Mouse (Mus musculus): ENCODE results near the gene S100a7a. TPM values are rescaled to one million over a fixed set of nuclear protein-coding genes. Genes with fewer than 3 reads are reported as not detected.

Gene S100a7a
- polyA plus RNA-seq, 1 experiment from 2014 or later, result not detected

- Histone ChIP-seq H3K4me3 (ENCODE audit: low read depth, low read length) (no peak overlapping the region), H3K4me2 (no peak overlapping the region)
- ATAC-seq (replicated peaks; ENCODE audit: low FRiP score), result no peak
These were observed 15.1 kb upstream of the S100a7a start for GRCm38 (mm10) chr3:90638511-90639275.

DNA sequence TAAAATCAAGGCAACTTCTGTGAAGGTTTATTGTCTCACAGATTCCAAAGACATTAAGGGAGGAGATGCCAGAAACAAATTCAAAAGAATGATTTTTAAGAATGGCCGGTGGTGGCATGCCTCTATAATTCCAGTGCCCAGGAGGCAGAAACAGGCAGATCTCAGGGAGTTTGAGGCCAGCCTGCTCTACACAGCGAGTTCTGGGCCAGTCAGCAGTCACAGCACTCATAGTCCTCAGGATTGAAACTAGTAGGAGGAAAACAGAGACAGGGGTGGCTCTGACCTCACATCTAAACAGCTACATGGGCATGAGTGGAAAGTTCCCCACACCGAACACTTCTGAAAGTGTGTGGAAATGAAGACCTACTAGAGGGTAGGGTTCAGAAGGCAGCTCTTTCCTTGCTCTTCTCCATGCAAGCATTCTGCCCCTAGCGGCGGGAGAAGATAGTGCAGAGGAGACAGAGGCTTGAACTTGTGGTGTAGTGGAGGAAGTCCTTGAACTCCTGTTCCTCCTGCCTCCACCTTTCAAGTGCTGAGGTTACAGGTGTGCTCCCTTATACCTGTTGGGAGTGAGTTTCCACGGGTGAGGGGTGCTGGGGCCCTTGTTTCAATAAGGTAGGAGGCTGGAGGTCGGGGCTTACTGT is 14.2 kb upstream of the S100a7a start:
- H3K27ac ChIP-seq (ENCODE audit: low read depth, low read length), result no peak overlapping the region
- H3K9ac ChIP-seq (ENCODE audit: low read depth, low read length), result no peak overlapping the region
- no peaks in the 10 kb centered on the region for H3K9me3 ChIP-seq (ENCODE audit: control insufficient read depth, low read length)
- no peaks in the 10 kb centered on the region for H3K36me3 ChIP-seq (ENCODE audit: control insufficient read depth, insufficient read depth, low read length)
- H3K4me1 ChIP-seq (replicated peaks; ENCODE audit: control insufficient read depth, insufficient read depth, low read length), result no peaks in the 10 kb centered on the region
- ATAC-seq (replicated peaks; ENCODE audit: low FRiP score), result no peak; the same call in 1 of the 2 replicates
- no peak overlapping the region for H3K4me3 ChIP-seq (ENCODE audit: low read depth, low read length)
- no peak overlapping the region for H3K4me2 ChIP-seq
- DNase-seq (ENCODE audit: low spot score), result no peak
- 42% methylated on average over 7 of the region's 7 CpGs for WGBS
- no peaks in the 10 kb centered on the region for H3K27me3 ChIP-seq (replicated peaks; ENCODE audit: control insufficient read depth, insufficient read depth, low read length)

More at GRCm38 (mm10) chr3:90638511-90639275, 15.1 kb upstream of the S100a7a start:
- no peaks in the 10 kb centered on the region for H3K4me1 ChIP-seq (replicated peaks; ENCODE audit: control insufficient read depth, insufficient read depth, low read length)
- H3K36me3 ChIP-seq (ENCODE audit: control insufficient read depth, insufficient read depth, low read length), result no peaks in the 10 kb centered on the region
- H3K9me3 ChIP-seq (ENCODE audit: control insufficient read depth, low read length), result no peaks in the 10 kb centered on the region
- 41% methylated on average over 1 of the region's 1 CpGs for WGBS
- no peak overlapping the region for H3K27ac ChIP-seq (ENCODE audit: low read depth, low read length)
- H3K27me3 ChIP-seq (replicated peaks; ENCODE audit: control insufficient read depth, insufficient read depth, low read length), result no peaks in the 10 kb centered on the region
- DNase-seq (ENCODE audit: low spot score), result no peak
- no peak overlapping the region for H3K9ac ChIP-seq (ENCODE audit: low read depth, low read length)

DNA sequence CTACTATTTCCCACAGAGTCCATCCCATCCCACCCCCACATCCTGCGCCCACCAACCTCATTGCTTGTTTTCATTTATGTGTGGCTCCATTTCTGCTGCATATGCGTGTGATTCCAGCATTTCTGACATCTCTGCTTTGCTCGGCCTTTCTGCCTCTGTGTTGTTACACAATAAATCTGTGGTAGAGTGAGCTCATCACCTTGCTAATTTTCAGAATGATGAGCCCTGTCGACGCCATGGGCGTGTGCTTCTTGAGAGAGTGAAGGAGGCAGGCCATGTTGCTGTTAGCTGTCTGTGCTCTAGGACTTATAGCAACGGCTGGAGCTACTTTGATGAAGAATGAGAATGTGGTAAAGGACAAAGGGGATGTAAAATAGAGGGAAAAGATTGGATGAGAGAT is 12.8 kb upstream of the S100a7a start:
- ATAC-seq (replicated peaks; ENCODE audit: low FRiP score) (no peak), DNase-seq (ENCODE audit: low spot score) (no peak)
- H3K9me3 ChIP-seq (ENCODE audit: control insufficient read depth, low read length), result no peaks in the 10 kb centered on the region
- no peaks in the 10 kb centered on the region for H3K4me1 ChIP-seq (replicated peaks; ENCODE audit: control insufficient read depth, insufficient read depth, low read length)
- no peaks in the 10 kb centered on the region for H3K36me3 ChIP-seq (ENCODE audit: control insufficient read depth, insufficient read depth, low read length)
- no peaks in the 10 kb centered on the region for H3K27me3 ChIP-seq (replicated peaks; ENCODE audit: control insufficient read depth, insufficient read depth, low read length)
- no peak overlapping the region for H3K4me3 ChIP-seq (ENCODE audit: low read depth, low read length)
- 71% methylated on average over 7 of the region's 7 CpGs for WGBS
- H3K27ac ChIP-seq (ENCODE audit: low read depth, low read length), result no peak overlapping the region
- no peak overlapping the region for H3K9ac ChIP-seq (ENCODE audit: low read depth, low read length)
- no peak overlapping the region for H3K4me2 ChIP-seq

GRCm38 (mm10) chr3:90644220-90644619 is 9.6 kb upstream of the S100a7a start:
- no peak overlapping the region for H3K4me3 ChIP-seq (ENCODE audit: low read depth, low read length)
- no peak overlapping the region for H3K27ac ChIP-seq (ENCODE audit: low read depth, low read length)
- DNase-seq (ENCODE audit: low spot score) (no peak), ATAC-seq (replicated peaks; ENCODE audit: low FRiP score) (no peak)
- H3K36me3 ChIP-seq (ENCODE audit: control insufficient read depth, insufficient read depth, low read length), result no peaks in the 10 kb centered on the region
- no peak overlapping the region for H3K9ac ChIP-seq (ENCODE audit: low read depth, low read length)
- 42% methylated on average over 3 of the region's 3 CpGs for WGBS
- H3K4me2 ChIP-seq, result no peak overlapping the region
- H3K4me1 ChIP-seq (replicated peaks; ENCODE audit: control insufficient read depth, insufficient read depth, low read length), result no peaks in the 10 kb centered on the region
- no peaks in the 10 kb centered on the region for H3K27me3 ChIP-seq (replicated peaks; ENCODE audit: control insufficient read depth, insufficient read depth, low read length)
- no peaks in the 10 kb centered on the region for H3K9me3 ChIP-seq (ENCODE audit: control insufficient read depth, low read length)

- H3K36me3 ChIP-seq (ENCODE audit: control insufficient read depth, insufficient read depth, low read length), result no peaks in the 10 kb centered on the region
- H3K27me3 ChIP-seq (replicated peaks; ENCODE audit: control insufficient read depth, insufficient read depth, low read length), result no peaks in the 10 kb centered on the region
- no peak overlapping the region for H3K4me2 ChIP-seq
- no peak overlapping the region for H3K4me3 ChIP-seq (ENCODE audit: low read depth, low read length)
- no peak overlapping the region for H3K27ac ChIP-seq (ENCODE audit: low read depth, low read length)
- no peak overlapping the region for H3K9ac ChIP-seq (ENCODE audit: low read depth, low read length)
- no peaks in the 10 kb centered on the region for H3K9me3 ChIP-seq (ENCODE audit: control insufficient read depth, low read length)
- ATAC-seq (replicated peaks; ENCODE audit: low FRiP score) (no peak), DNase-seq (ENCODE audit: low spot score) (no peak)
- H3K4me1 ChIP-seq (replicated peaks; ENCODE audit: control insufficient read depth, insufficient read depth, low read length), result no peaks in the 10 kb centered on the region
- 70% methylated on average over 1 of the region's 1 CpGs for WGBS
These were observed 6.5 kb upstream of the S100a7a start for GRCm38 (mm10) chr3:90647291-90647690.

DNA sequence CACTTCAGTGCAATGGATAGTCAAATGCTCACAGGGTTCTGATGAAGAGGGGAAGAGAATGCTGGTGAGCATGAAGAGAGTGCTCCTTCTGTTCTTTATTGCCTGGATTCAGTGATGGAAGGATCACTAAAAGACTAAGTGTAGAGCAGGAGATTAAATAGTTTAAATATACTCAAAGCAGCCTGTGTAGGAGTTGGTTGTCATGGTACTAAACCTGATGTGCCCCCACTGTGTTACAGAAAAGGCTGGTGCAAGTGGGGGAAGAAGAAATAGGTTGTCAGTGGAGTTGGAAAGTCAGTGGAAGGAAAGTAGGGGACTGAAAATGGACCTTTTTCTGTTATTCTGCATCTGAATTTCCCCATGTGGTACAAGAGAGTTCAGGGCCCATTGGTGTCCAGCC is 4.8 kb upstream of the S100a7a start:
- H3K36me3 ChIP-seq (ENCODE audit: control insufficient read depth, insufficient read depth, low read length), result no peaks in the 10 kb centered on the region
- H3K27ac ChIP-seq (ENCODE audit: low read depth, low read length), result no peak overlapping the region
- DNase-seq (ENCODE audit: low spot score) (no peak), ATAC-seq (replicated peaks; ENCODE audit: low FRiP score) (no peak)
- H3K27me3 ChIP-seq (replicated peaks; ENCODE audit: control insufficient read depth, insufficient read depth, low read length), result no peaks in the 10 kb centered on the region
- H3K4me1 ChIP-seq (replicated peaks; ENCODE audit: control insufficient read depth, insufficient read depth, low read length), result no peaks in the 10 kb centered on the region
- no peaks in the 10 kb centered on the region for H3K9me3 ChIP-seq (ENCODE audit: control insufficient read depth, low read length)
- no peak overlapping the region for H3K9ac ChIP-seq (ENCODE audit: low read depth, low read length)
- no peak overlapping the region for H3K4me3 ChIP-seq (ENCODE audit: low read depth, low read length)
- H3K4me2 ChIP-seq, result no peak overlapping the region

GRCm38 (mm10) chr3:90649832-90650231 is 4.0 kb upstream of the S100a7a start:
- 88% methylated on average over 2 of the region's 2 CpGs for WGBS
- Histone ChIP-seq H3K9ac (ENCODE audit: low read depth, low read length) (no peak overlapping the region), H3K27me3 (replicated peaks; ENCODE audit: control insufficient read depth, insufficient read depth, low read length) (no peaks in the 10 kb centered on the region), H3K4me3 (ENCODE audit: low read depth, low read length) (no peak overlapping the region), H3K9me3 (ENCODE audit: control insufficient read depth, low read length) (no peaks in the 10 kb centered on the region), H3K4me1 (replicated peaks; ENCODE audit: control insufficient read depth, insufficient read depth, low read length) (no peaks in the 10 kb centered on the region), H3K27ac (ENCODE audit: low read depth, low read length) (no peak overlapping the region), H3K4me2 (no peak overlapping the region), H3K36me3 (ENCODE audit: control insufficient read depth, insufficient read depth, low read length) (no peaks in the 10 kb centered on the region)
- ATAC-seq (replicated peaks; ENCODE audit: low FRiP score) (no peak), DNase-seq (ENCODE audit: low spot score) (no peak)

GRCm38 (mm10) chr3:90652878-90653508 is 824 bp upstream of the S100a7a start:
- no peaks in the 10 kb centered on the region for H3K9me3 ChIP-seq (ENCODE audit: control insufficient read depth, low read length)
- ATAC-seq (replicated peaks; ENCODE audit: low FRiP score) (no peak; the same call in 1 of the 2 replicates), DNase-seq (ENCODE audit: low spot score) (peak; percentile 41)
- H3K4me2 ChIP-seq, result no peak overlapping the region
- no peaks in the 10 kb centered on the region for H3K36me3 ChIP-seq (ENCODE audit: control insufficient read depth, insufficient read depth, low read length)
- H3K4me1 ChIP-seq (replicated peaks; ENCODE audit: control insufficient read depth, insufficient read depth, low read length), result no peaks in the 10 kb centered on the region
- H3K27me3 ChIP-seq (replicated peaks; ENCODE audit: control insufficient read depth, insufficient read depth, low read length), result no peaks in the 10 kb centered on the region
- H3K9ac ChIP-seq (ENCODE audit: low read depth, low read length), result no peak overlapping the region
- no peak overlapping the region for H3K4me3 ChIP-seq (ENCODE audit: low read depth, low read length)
- 36% methylated on average over 5 of the region's 5 CpGs for WGBS
- no peak overlapping the region for H3K27ac ChIP-seq (ENCODE audit: low read depth, low read length)
